Mouse (Mus musculus) ovary, adult 18-20 months (tissue): ENCODE data around the gene Krt1.

Experiments used
- DNase-seq: peaks from one replicate; pipeline ENCODE4 v3.0.0; 2022; ENCODE audit warnings: low spot score, mixed read lengths

Gene Krt1

DNA sequence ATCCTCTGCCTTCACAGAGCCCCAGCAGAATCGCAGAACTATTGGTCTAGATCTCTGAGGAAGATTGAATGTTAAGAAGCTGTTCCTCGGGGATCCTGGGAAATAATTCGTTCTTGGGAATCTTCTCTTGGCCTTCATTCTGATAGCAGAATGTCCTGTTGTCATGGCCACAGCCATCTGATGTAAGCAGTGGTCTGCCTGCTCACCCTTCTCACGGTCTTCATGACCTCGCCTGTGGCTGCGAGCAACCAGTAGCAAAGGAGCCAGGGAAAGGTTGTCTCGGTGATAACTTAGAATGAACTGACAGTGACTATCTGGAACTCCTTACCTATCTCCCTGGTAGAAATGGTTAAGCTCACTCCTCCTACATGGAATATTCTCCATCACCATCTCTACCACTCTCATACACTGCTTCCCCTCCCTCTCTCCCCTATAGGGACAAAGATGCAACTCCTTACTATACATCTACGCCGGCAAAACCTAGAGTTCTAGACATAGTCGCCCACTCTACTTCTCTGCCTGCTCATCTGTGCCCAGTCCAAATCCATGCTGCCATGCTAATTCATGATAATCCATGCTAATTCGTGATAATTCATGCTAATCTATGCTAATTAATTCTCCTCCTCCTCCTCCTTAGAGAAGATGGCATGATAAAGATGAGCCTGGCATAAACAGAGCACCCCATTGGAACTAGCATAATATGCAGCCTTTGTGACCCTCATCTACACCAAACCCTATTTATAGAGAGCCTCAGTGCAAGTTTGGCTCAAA, 47.4 kb downstream of the Krt1 start:
- peak; percentile 30 for DNase-seq

- DNase-seq: no peak
These were observed 48.2 kb downstream of the Krt1 start, which contains the start of gene Krt73 for GRCm38 (mm10) chr15:101802296-101802835. Krt73 (minus strand) TSS chr15:101802346.
